Mouse (Mus musculus): ENCODE results near the gene Mmp17. TPM values are rescaled to one million over a fixed set of nuclear protein-coding genes. Genes with fewer than 3 reads are reported as not detected.
"Not testable (repeated sequence)": the region's sequence is repeated elsewhere in the genome, so short reads cannot be mapped to it uniquely, and the experiment has no call there.

Mmp17 gene
- total RNA-seq, 2 experiments from 2014 or later: 1.7 to 2.4 TPM

DNA sequence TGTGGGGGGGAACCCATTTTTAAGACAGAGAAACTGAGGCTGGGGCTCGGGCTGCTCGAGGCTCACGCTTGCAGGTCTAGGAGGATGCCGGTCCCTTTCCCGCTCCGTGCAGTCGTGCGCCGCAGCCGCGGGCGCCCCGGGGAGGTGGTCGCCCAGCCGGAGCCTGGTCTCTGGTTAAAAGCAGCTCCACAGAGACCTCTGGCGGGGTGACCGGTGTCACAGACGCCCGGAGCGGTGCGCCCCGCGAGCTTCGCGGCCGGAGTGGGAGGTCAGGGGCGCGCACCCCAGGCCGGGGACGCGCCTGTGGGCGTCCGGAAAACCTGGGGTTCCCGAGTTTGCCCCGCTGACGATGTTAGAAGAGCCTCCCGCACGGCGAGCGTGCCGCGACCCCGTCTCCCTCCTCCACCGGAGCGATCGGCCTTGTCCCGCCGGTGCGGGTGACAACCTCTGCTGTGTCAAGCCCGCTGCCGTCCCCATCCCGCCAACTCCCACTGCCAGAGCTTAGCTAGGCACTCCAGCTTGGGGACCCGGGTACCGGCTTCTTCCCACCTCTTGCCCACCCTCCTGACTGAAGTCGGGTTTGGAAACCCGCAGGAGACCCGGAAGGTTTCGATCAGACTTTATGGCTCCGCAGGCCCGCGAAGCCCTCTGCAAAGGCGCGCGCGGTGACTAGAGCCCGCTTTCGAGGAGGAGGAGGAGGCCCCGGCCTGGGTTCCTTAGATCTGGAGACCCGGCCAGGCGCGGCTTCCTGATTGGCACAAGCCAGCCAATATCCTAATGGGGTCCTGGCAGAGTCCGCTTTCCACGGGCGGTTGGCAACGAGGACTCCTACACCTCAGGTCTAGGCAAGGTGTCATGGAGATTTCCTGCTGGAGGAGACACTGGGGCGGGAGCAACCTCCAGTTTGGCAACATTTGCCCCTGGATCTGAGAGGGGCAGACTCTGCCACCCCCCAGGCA lies 893 bp downstream of the Mmp17 start:
- peak; percentile 33 to 42 for DNase-seq
- intact Hi-C loops (cut with DNase I): loop anchor here (2.0 to 10.0 kb wide), 4 partner anchors 83 to 522 kb away; partner anchors contain the start of gene Sfswap

DNA sequence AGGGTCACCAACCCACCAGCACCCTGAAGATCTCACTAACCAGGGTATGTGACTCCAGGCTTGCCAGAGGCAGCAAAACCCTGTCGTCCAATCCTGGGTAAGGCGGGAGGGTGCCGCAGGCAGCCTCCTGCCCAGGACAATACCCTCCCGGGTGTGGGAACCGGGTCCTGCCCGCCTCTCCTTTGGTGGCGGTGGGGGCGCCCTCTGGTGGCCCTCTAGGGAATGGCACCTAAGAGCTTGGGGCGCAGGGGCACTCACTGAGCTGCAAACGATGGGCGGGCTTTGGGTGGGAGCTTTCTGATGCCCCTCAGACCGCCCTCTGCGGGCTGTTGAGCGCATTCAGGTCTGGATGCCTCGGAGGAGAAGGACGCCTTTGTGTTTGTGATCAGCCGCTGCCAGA lies 2.0 kb downstream of the Mmp17 start:
- DNase-seq: peak; percentile 85 to 91
- intact Hi-C loops (cut with DNase I): loop anchor here (1.0 to 10.0 kb wide), 4 partner anchors 171 to 407 kb away; no protein-coding TSS in a partner anchor

DNA sequence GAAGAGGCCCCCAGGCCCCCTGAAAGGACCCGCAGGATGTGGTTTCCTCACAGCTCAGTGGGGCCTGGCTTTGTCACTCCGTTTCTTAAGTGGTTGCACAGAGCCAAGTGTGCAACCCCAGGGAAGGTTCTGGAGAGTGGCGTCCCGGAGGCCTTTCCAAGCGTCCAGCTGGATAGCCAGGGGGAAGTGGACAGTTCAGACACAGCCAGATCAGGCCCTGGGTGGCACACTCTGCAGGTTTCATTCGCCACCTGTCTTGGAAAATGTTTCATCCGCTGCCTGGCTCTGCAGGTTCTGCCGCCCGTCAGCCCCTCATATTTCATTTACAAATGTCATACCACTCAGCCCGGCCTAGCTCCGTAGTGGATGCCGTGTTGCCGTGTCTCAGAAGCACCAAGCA lies 2.5 kb downstream of the Mmp17 start:
- DNase-seq: no peak
- intact Hi-C loops (cut with DNase I): loop anchor here (1.0 to 10.0 kb wide), 4 partner anchors 172 to 408 kb away; no protein-coding TSS in a partner anchor

DNA sequence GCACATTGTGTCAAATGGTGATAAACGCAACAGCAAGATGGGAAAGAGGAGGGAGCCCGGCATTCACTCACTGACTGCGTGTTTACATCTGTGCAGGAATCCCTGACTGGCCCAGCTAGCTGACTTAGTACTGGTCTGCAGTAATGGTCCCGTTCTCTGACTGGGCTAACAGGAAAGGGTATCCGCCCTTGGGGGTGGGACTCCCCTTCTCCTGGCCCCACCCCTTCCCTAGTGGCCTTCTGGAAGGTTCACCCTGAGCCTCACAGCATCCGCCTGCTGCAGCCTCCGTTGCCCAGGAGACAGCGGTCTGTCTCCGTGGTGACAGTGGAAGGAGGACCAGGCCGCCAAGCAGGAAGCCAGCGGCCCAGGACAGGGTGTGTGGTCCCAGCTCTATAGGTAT lies 6.9 kb downstream of the Mmp17 start:
- no peak for DNase-seq
- intact Hi-C loops (cut with DNase I): no loop called here

DNA sequence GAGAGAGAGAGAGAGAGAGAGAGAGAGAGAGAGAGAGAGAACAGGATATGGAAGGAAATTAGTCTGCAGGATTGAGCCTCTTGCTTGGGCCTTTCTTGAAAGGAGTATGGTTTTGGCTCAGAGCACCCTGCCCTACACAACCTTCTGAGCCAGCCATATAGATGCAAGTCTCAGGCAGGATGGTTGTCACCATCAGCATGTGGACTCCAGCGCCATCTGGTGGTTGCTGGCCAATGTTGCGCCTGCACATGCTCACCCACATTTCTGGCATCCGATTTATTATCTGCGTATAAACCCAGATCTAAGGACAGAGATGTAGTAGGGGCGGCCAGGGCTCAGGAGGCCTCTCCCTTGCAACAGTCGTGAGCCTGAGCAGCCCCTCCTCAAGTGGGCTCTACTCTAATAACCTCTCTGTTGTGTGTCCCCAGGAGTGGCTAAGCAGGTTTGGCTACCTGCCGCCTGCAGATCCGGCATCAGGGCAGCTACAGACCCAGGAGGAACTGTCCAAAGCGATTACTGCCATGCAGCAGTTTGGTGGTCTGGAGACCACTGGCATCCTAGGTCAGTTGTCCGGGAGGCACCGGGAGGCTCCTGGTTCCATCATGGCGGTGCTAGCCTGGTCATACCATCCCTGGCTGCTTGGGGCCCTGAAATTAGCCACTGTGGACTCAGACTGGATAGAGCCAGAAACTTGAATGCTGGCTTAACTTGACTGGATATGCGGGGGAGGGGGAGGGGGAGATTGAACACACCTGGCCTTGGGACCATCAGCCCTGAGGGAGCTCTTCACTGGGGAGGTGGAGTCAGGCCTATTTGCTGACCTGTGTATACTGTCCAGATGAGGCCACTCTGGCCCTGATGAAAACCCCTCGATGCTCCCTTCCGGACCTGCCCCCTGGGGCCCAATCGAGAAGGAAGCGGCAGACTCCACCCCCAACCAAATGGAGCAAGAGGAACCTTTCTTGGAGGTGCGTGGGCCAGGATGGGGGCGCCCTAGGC lies 10.4 kb downstream of the Mmp17 start:
- DNase-seq: peak; percentile 87 to 91
- intact Hi-C loops (cut with DNase I): loop anchor here (2.0 kb wide), 2 partner anchors 416 to 530 kb away; no protein-coding TSS in a partner anchor

DNA sequence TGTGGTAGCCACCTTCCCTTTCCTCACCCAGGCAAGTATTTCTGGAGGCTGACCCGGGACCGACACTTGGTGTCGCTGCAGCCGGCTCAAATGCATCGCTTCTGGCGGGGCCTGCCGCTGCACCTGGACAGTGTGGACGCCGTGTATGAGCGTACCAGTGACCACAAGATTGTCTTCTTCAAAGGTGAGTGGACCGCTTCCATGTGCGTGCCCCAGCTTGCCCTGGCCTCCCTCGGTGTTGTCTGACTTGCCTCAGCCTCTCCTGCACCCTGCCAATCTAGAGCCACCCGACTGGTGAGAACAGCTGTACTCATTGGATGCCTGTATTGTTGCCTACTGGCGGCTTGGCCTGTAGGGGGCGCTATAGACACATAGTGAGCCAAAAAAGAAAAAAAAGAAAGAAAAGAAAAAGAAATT lies 18.1 kb downstream of the Mmp17 start:
- intact Hi-C loops (cut with DNase I): no loop called here
- DNase-seq: peak in 1 of 2 experiments; percentile 18

DNA sequence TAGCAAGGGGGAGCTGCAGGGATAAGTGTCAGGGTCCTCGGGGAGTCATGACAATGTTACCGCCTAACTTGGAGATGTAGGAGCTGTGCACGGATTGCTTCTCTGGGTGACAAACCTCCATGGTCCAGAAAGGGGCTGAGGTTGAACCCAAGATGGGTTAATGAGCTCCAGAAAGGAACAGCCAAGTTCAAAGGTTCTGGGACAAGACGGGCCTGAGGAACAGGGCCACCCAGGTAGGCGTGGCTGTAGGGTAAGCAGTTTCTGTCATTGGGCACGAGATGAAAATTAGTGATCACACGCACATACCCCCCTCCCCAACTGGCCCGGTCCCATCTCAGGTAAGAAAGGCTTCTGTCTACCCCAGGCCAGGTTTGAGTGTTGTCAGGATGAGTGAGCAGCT lies 23.5 kb downstream of the Mmp17 start:
- no peak for DNase-seq
- intact Hi-C loops (cut with DNase I): no loop called here

DNA sequence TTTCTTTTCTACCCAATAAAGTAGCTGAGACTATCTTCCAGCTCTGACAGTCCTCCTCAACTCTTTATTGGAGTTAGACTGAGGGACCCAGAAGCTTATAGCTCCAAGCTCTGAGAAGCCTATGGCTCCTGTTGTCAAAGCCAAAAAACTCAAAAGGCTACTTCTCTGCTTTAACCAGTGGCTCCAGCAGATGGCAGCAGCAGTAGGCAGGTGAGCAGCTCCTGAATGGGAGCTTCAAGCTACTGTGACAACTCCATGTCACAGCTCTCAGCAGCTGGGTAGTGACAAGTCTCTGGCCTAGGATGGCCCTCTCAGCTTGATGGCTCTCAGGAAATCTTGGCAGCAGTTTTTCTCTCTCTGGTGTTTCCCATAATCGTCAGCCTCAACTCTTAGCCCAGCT lies 27.1 kb downstream of the Mmp17 start:
- DNase-seq: peak; percentile 60 to 80
- intact Hi-C loops (cut with DNase I): loop anchor here (2.0 to 5.0 kb wide), 2 partner anchors 111 to 132 kb away; no protein-coding TSS in a partner anchor

DNA sequence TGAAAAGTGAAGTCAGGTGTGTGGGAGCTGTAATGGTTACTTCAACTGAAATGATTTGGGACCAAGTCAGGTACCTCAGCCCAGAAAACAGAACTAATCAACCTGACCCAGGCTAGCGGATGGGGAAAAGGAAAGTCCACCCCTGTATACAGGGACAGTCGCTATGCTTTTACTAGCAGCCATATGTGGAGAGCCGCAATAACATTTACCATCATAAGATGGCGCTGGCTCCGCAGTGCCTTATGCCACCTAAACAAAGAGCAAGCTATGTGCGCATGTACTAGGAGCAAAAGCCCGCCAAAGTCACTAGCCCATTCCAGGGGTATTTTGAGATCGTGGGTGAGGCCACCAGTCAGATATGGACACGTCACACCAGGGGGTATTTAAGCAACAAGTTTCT lies 36.6 kb downstream of the Mmp17 start:
- DNase-seq; intact Hi-C loops (cut with DNase I): not testable (repeated sequence)

DNA sequence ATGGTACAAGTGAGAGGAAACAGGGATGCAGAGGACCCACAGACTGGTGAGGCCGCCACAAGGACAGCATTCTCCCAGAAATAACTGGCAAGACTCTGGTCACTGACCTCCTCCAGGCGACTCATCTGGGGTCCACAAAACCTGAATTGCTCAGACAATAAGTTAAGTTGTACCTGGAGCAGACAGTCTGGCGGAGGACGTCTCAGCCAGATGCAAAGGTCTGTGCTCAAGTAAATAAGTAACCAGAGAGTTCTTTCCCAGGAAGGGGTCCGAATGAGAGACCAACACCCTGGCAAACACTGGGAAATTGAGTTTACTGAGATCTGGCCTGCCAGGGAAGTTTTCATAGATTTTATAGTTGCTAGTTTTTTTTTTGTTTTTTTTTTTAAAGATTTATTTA lies 37.4 kb downstream of the Mmp17 start:
- intact Hi-C loops (cut with DNase I): no loop called here
- no peak for DNase-seq

DNA sequence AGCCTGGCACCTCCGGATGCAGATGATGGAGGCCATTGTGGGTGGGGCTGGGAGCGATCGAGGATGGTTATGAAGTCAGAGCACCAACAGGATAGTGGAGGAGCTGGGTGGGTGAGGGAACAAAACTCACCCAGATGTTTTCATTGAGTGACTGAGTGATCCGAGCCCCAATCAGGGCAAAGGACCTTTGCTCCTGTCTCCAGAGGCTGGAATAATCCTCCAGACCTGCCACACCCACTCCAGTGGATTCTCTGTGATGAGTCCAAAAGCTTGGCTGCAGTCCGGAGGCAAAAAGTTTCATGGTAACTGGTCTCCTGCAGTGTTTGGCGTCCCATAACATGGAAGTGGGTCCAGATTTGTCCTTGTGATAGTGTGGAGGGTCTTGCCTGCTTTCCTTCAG lies 42.1 kb downstream of the Mmp17 start:
- intact Hi-C loops (cut with DNase I): no loop called here
- no peak for DNase-seq

DNA sequence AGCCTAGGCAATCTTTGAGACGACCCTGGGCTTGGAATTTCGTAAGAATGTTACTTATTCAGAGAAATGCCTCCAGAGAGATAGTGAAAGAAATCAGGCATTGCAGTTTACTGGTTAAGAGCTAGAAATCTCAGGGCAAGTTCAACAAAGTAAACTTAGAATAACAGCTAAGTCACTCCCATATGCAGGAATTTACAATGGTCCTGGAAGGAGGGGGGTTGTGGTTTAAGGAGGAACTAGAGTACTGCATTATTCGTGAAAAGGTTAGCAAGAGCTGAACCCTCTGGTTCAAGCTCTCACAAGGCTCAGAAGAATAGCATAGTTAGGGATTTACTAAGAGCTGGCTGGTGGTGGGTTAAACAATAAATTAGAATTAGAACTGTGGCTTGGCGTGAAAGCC lies 42.6 kb downstream of the Mmp17 start:
- DNase-seq; intact Hi-C loops (cut with DNase I): not testable (repeated sequence)

DNA sequence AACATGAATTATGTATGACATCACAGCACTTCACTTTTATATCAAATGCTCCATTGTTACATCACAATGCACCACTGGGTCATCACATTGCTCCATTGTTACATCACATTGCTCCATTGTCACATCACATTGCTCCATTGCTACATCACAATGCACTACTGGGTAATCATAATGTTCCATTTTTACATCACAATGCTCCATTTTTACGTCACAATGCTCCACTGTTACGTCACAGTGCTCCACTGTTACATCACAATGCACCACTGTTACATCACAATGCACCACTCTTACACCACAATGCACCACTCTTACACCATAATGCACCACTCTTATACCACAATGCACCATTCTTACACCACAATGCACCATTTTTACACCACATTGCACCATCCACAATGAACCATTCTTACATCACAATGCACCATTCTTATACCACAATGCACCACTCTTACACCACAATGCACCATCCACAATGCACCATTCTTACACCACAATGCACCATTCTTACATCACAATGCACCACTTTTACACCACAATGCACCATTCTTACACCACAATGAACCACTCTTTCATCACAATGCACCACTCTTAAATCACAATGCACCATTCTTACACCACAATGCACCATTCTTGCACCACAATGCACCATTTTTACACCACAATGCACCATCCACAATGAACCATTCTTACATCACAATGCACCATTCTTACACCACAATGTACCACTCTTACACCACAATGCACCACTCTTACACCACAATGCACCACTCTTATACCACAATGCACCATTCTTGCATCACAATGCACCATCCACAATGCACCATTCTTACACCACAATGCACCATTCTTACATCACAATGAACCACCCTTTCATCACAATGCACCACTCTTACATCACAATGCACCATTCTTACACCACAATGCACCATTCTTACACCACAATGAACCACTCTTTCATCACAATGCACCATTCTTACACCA lies 48.6 kb downstream of the Mmp17 start:
- intact Hi-C loops (cut with DNase I): not testable (repeated sequence)

DNA sequence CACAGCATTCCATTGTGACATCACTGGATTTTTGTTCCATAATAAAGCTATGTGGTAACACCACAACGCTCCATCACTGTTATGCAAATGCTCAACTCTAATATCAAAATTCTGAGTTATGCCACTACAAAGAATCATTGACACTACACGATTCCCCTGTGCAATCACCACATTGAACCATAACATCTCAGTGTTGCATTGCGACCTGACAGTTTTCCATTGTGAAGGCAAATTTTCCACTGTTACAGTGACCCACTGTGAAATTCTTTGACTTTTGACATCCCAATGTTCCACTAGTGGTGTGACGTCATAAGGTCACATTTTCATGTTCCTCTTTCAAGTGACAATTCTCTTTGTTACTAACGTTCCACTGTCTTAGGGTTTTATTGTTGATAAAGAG lies 66.9 kb downstream of the Mmp17 start:
- DNase-seq: no peak

More for the DNA sequence above, 48.6 kb downstream of the Mmp17 start:
- DNase-seq: not testable (repeated sequence)

DNA sequence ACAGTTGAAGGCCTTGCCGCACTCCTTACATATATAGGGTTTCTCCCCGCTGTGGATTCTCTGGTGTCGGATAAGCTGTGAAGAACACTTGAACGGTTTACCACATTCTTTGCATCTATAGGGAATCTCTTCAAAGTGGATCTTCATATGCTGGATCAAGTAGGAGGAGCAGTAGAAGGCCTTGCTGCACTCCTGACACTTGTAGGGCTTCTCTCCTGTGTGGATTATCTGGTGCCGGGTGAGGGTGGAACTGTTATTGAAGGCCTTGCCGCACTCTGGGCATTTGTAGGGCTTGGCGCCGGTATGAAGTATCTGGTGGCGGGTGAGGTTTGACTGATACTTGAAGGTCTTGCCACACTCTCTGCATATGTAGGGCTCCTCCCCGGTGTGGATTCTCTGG lies 73.0 kb downstream of the Mmp17 start:
- no peak for DNase-seq
- intact Hi-C loops (cut with DNase I): no loop called here

More for the DNA sequence above, 66.9 kb downstream of the Mmp17 start:
- intact Hi-C loops (cut with DNase I): no loop called here

DNA sequence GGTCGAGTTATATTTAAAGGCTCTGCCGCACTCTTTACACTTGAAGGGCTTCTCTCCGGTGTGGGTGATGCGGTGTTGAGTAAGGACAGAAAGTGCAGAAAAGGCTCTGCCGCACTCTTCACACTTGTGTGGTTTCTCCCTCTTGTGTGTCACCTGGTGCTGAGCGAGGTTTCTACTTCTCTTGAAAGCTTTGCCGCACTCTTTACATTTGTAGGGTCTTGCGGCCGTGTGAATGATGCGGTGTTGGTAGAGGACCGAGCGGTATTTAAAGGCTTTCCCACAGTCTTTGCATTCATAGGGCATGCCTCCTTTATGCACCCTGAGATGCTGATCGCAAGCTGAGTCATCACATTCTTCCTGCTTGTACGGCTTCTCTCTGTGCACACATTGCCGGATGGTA lies 74.0 kb downstream of the Mmp17 start:
- intact Hi-C loops (cut with DNase I): no loop called here
- DNase-seq: no peak
